Mouse (Mus musculus) embryonic facial prominence, embryonic 10.5 days (tissue): ENCODE measurements around the gene 1700020A23Rik. TPM values are rescaled to one million over a fixed set of nuclear protein-coding genes. Genes with fewer than 3 reads are reported as not detected.

Source experiments
- DNase-seq: peaks from one replicate; pipeline ENCODE4 v3.0.0-alpha.2; 2017; ENCODE audit warnings: low spot score
- H3K27ac ChIP-seq: fragments of 300-500 bp; sonication (generic); replicated peaks from 2 replicates; pipeline ENCODE4 v1.5.1; 2016; ENCODE audit warnings: mild to moderate bottlenecking
- H3K27me3 ChIP-seq: fragments of 300-500 bp; sonication (generic); replicated peaks from 2 replicates; pipeline ENCODE4 v1.6.1; 2016; ENCODE audit warnings: low read depth, mild to moderate bottlenecking; ENCODE audit not compliant: poor library complexity, severe bottlenecking
- H3K36me3 ChIP-seq: fragments of 300-500 bp; sonication (generic); replicated peaks from 2 replicates; pipeline ENCODE4 v1.6.1; 2016; ENCODE audit warnings: mild to moderate bottlenecking, moderate library complexity
- H3K4me1 ChIP-seq: fragments of 300-500 bp; sonication (generic); 2 replicates; pipeline ENCODE4 v1.6.1; 2016
- H3K4me3 ChIP-seq: fragments of 300-500 bp; sonication (generic); 2 replicates; pipeline ENCODE4 v1.5.1; 2016; ENCODE audit warnings: mild to moderate bottlenecking, moderate library complexity
- H3K9me3 ChIP-seq: fragments of 300-500 bp; sonication (generic); 2 replicates; pipeline ENCODE4 v1.6.1; 2016; ENCODE audit warnings: mild to moderate bottlenecking
- WGBS: fragments of 180-500 bp; shearing (Covaris S2); methylation state at CpG from one replicate; pipeline ENCODE4 v1.1.7; 2016; 5-methylcytosine and 5-hydroxymethylcytosine counted together
- polyA plus RNA-seq: library from polyadenylated mRNA; unstranded; fragments of >200 nt; fragmentation: Nextera tagmentation; extraction: Ambion mirVana; gene quantifications from 2 replicates; pipeline ENCODE4 v1.2.1, GENCODE M21; 2016

1700020A23Rik gene
- polyA plus RNA-seq, 1 experiment from 2014 or later, result not detected

- Histone ChIP-seq H3K36me3 (peaks cover 56% of the 10 kb centered on the region), H3K27ac (no peak overlapping the region), H3K9me3 (no peaks in the 10 kb centered on the region), H3K27me3 (no peaks in the 10 kb centered on the region), H3K4me1 (peaks cover 3% of the 10 kb centered on the region), H3K4me3 (no peak overlapping the region)
- 83% methylated on average over 11 of the region's 11 CpGs for WGBS
- DNase-seq, result no peak
Observed at GRCm38 (mm10) chr2:130390993-130391625, 13.9 kb upstream of the 1700020A23Rik start.

- peaks cover 20% of the 10 kb centered on the region for H3K4me1 ChIP-seq
- 87% methylated on average over 3 of the region's 3 CpGs for WGBS
- no peaks in the 10 kb centered on the region for H3K9me3 ChIP-seq
- no peak for DNase-seq
- peaks cover 1% of the 10 kb centered on the region; the same call in 1 of the 2 replicates for H3K27me3 ChIP-seq
- peaks cover 58% of the 10 kb centered on the region for H3K36me3 ChIP-seq
- H3K4me3 ChIP-seq, result no peak overlapping the region
- no peak overlapping the region for H3K27ac ChIP-seq
Observed at GRCm38 (mm10) chr2:130392836-130393235, 12.2 kb upstream of the 1700020A23Rik start.

GRCm38 (mm10) chr2:130395696-130396095, 9.4 kb upstream of the 1700020A23Rik start:
- no peaks in the 10 kb centered on the region for H3K9me3 ChIP-seq
- H3K27ac ChIP-seq, result no peak overlapping the region
- no peak for DNase-seq
- H3K4me1 ChIP-seq, result peaks cover 28% of the 10 kb centered on the region
- peaks cover 52% of the 10 kb centered on the region for H3K36me3 ChIP-seq
- 95% methylated on average over 11 of the region's 11 CpGs for WGBS
- no peak overlapping the region for H3K4me3 ChIP-seq
- H3K27me3 ChIP-seq, result peaks cover 22% of the 10 kb centered on the region

GRCm38 (mm10) chr2:130397186-130397985, 7.7 kb upstream of the 1700020A23Rik start, which contains the start of gene Cpxm1:
Cpxm1 (minus strand) TSS chr2:130397574.
- under 1% methylated on average over 50 of the region's 53 CpGs for WGBS
- peak; percentile 92 for DNase-seq
- Histone ChIP-seq H3K36me3 (peaks cover 38% of the 10 kb centered on the region), H3K27me3 (peaks cover 22% of the 10 kb centered on the region), H3K9me3 (no peaks in the 10 kb centered on the region), H3K4me1 (peaks cover 36% of the 10 kb centered on the region), H3K27ac (peak within 1 kb of the TSS; percentile 89), H3K4me3 (peak within 1 kb of the TSS; percentile 69)

GRCm38 (mm10) chr2:130398091-130398490, 7.0 kb upstream of the 1700020A23Rik start:
- Histone ChIP-seq H3K4me3 (peak overlapping the region; percentile 69), H3K9me3 (no peaks in the 10 kb centered on the region), H3K36me3 (peaks cover 31% of the 10 kb centered on the region), H3K4me1 (peaks cover 36% of the 10 kb centered on the region), H3K27me3 (peaks cover 22% of the 10 kb centered on the region), H3K27ac (peak overlapping the region; percentile 89)
- WGBS, result 12% methylated on average over 14 of the region's 14 CpGs
- DNase-seq, result no peak

- Histone ChIP-seq H3K27me3 (peaks cover 28% of the 10 kb centered on the region), H3K36me3 (peaks cover 12% of the 10 kb centered on the region), H3K27ac (no peak overlapping the region), H3K4me3 (no peak overlapping the region), H3K4me1 (peaks cover 36% of the 10 kb centered on the region), H3K9me3 (no peaks in the 10 kb centered on the region)
- WGBS, result 92% methylated on average over 1 of the region's 1 CpGs
- no peak for DNase-seq
Observed at GRCm38 (mm10) chr2:130400046-130400445, 5.0 kb upstream of the 1700020A23Rik start.

- H3K4me1 ChIP-seq, result peaks cover 30% of the 10 kb centered on the region
- 83% methylated on average over 4 of the region's 4 CpGs for WGBS
- no peaks in the 10 kb centered on the region for H3K36me3 ChIP-seq
- no peak overlapping the region for H3K27ac ChIP-seq
- no peaks in the 10 kb centered on the region for H3K9me3 ChIP-seq
- H3K4me3 ChIP-seq, result no peak overlapping the region
- no peak for DNase-seq
- H3K27me3 ChIP-seq, result peaks cover 37% of the 10 kb centered on the region
Observed at GRCm38 (mm10) chr2:130401891-130402290, 3.2 kb upstream of the 1700020A23Rik start.

- WGBS, result 74% methylated on average over 2 of the region's 2 CpGs
Observed at GRCm38 (mm10) chr2:130406178-130406577, 1.1 kb downstream of the 1700020A23Rik start, which contains the start of gene Tmem239. Tmem239 (plus strand) TSS chr2:130406478.

GRCm38 (mm10) chr2:130408194-130408593, 3.1 kb downstream of the 1700020A23Rik start:
- 11% methylated on average over 6 of the region's 6 CpGs for WGBS
- Histone ChIP-seq H3K4me3 (no peak overlapping the region), H3K4me1 (peaks cover 40% of the 10 kb centered on the region), H3K27ac (peak overlapping the region; percentile 31; the same call in 1 of the 2 replicates), H3K27me3 (0 out of 2 replicates have a peak, but pooled peaks cover 19% of the 10 kb centered on the region), H3K9me3 (no peaks in the 10 kb centered on the region), H3K36me3 (no peaks in the 10 kb centered on the region)
- DNase-seq, result peak; percentile 84

More at GRCm38 (mm10) chr2:130406178-130406577, 1.1 kb downstream of the 1700020A23Rik start, which contains the start of gene Tmem239:
- Histone ChIP-seq H3K27ac (no peak within 1 kb of the TSS), H3K4me3 (no peak within 1 kb of the TSS), H3K27me3 (0 out of 2 replicates have a peak, but pooled peaks cover 19% of the 10 kb centered on the region), H3K4me1 (peaks cover 35% of the 10 kb centered on the region), H3K9me3 (no peaks in the 10 kb centered on the region), H3K36me3 (no peaks in the 10 kb centered on the region)
- no peak for DNase-seq

- peak; percentile 91 for DNase-seq
- Histone ChIP-seq H3K36me3 (no peaks in the 10 kb centered on the region), H3K27ac (no peak overlapping the region), H3K9me3 (no peaks in the 10 kb centered on the region), H3K27me3 (0 out of 2 replicates have a peak, but pooled peaks cover 4% of the 10 kb centered on the region), H3K4me3 (no peak overlapping the region), H3K4me1 (peaks cover 37% of the 10 kb centered on the region)
- WGBS, result 37% methylated on average over 16 of the region's 16 CpGs
Observed at GRCm38 (mm10) chr2:130411558-130412495, 6.8 kb downstream of the 1700020A23Rik start.

- 82% methylated on average over 3 of the region's 3 CpGs for WGBS
- H3K9me3 ChIP-seq, result no peaks in the 10 kb centered on the region
- H3K36me3 ChIP-seq, result no peaks in the 10 kb centered on the region; the same call in 1 of the 2 replicates
- H3K27me3 ChIP-seq, result no peaks in the 10 kb centered on the region
- H3K4me1 ChIP-seq, result peaks cover 28% of the 10 kb centered on the region
- no peak overlapping the region for H3K27ac ChIP-seq
- H3K4me3 ChIP-seq, result no peak overlapping the region
- DNase-seq, result no peak
Observed at GRCm38 (mm10) chr2:130412775-130413174, 7.7 kb downstream of the 1700020A23Rik start.
